Mouse (Mus musculus) midbrain, embryonic 15.5 days (tissue): ENCODE measurements at regions not wholly inside any gene's neighbourhood (a gene's known extent, or its start where the extent isn't known, plus 50 kb on each side); places are given as distances from the start of the nearest gene placed in this dataset.
A peak's percentile ranks its signal among the peaks of the same experiment; 100 is the strongest.

Experiments
- ATAC-seq: fragments of 200-750 bp; cut with Nextera tagmentation; replicated peaks from 2 replicates; pipeline ENCODE4 v1.8.0; 2017; ENCODE audit warnings: moderate TSS enrichment
- H3K27ac ChIP-seq: fragments of 300-500 bp; sonication (generic); 2 replicates; pipeline ENCODE4 v1.5.1; 2015; ENCODE audit warnings: mild to moderate bottlenecking, inconsistent platforms
- H3K27me3 ChIP-seq: fragments of 300-500 bp; sonication (generic); replicated peaks from 2 replicates; pipeline ENCODE4 v1.6.1; 2015; ENCODE audit warnings: inconsistent platforms
- H3K36me3 ChIP-seq: fragments of 300-500 bp; sonication (generic); replicated peaks from 2 replicates; pipeline ENCODE4 v1.6.1; 2015; ENCODE audit warnings: inconsistent platforms
- H3K4me1 ChIP-seq: fragments of 300-500 bp; sonication (generic); 2 replicates; pipeline ENCODE4 v1.6.1; 2015; ENCODE audit warnings: inconsistent platforms
- H3K4me2 ChIP-seq: fragments of 300-500 bp; sonication (generic); 2 replicates; pipeline ENCODE4 v1.6.1; 2015; ENCODE audit warnings: inconsistent platforms, mild to moderate bottlenecking, moderate library complexity
- H3K4me3 ChIP-seq: fragments of 300-500 bp; sonication (generic); 2 replicates; pipeline ENCODE4 v1.5.1; 2015; ENCODE audit warnings: mild to moderate bottlenecking, inconsistent platforms
- H3K9ac ChIP-seq: fragments of 300-500 bp; sonication (generic); 2 replicates; pipeline ENCODE4 v1.6.1; 2015; ENCODE audit warnings: mild to moderate bottlenecking, inconsistent platforms
- H3K9me3 ChIP-seq: fragments of 300-500 bp; sonication (generic); 2 replicates; pipeline ENCODE4 v1.6.1; 2016; ENCODE audit warnings: inconsistent platforms
- WGBS: fragments of 180-500 bp; shearing (Covaris S2); methylation state at CpG from one replicate; pipeline ENCODE4 v1.1.7; 2015; ENCODE audit warnings: mixed read lengths; 5-methylcytosine and 5-hydroxymethylcytosine counted together

GRCm38 (mm10) chr14:76767301-76767700, 210.6 kb upstream of the Serp2 start:
- no peak overlapping the region for H3K9ac ChIP-seq
- no peaks in the 10 kb centered on the region for H3K9me3 ChIP-seq
- no peak for ATAC-seq
- H3K27ac ChIP-seq, result no peak overlapping the region
- no peak overlapping the region for H3K4me2 ChIP-seq
- H3K36me3 ChIP-seq, result no peaks in the 10 kb centered on the region
- peaks cover 33% of the 10 kb centered on the region for H3K4me1 ChIP-seq
- H3K4me3 ChIP-seq, result no peak overlapping the region
- H3K27me3 ChIP-seq, result no peaks in the 10 kb centered on the region
- whole genome bisulfite sequencing, result 66% methylated on average over 6 of the region's 6 CpGs

- no peak overlapping the region for H3K27ac ChIP-seq
- ATAC-seq, result 0 out of 2 replicates have a peak, but pooled peaks have one; percentile 19
- WGBS, result 48% methylated on average over 10 of the region's 10 CpGs
These were observed 209.6 kb upstream of the Serp2 start for GRCm38 (mm10) chr14:76766186-76766713.

DNA sequence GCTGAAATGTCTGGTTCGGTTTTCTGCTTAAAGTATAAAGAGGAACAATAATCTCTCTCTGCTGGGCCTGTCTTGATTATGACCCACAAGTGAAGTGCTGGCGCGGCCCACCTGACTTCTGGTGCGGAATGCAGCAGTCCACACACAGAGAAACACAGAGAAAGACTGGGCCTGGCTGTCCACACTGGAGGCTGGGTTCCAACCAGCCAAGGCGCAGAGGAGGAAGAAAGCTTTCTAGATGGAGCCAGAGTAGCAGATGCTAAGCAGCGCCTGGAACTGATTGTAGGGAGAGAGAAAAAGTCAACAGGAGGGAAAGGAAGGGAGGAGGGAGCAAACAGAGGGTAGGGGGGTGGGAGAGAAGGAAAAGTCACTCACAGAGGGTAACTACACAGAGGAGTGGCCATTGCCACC, 208.4 kb upstream of the Serp2 start:
- H3K4me1 ChIP-seq, result peaks cover 27% of the 10 kb centered on the region
- no peaks in the 10 kb centered on the region for H3K36me3 ChIP-seq
- no peak overlapping the region for H3K9ac ChIP-seq
- no peaks in the 10 kb centered on the region for H3K9me3 ChIP-seq
- 66% methylated on average over 6 of the region's 6 CpGs for WGBS
- no peaks in the 10 kb centered on the region for H3K27me3 ChIP-seq
- H3K4me3 ChIP-seq, result no peak overlapping the region
- ATAC-seq, result peak; percentile 35; the same call in 1 of the 2 replicates
- H3K27ac ChIP-seq, result peak overlapping the region; percentile 27; the same call in 1 of the 2 replicates
- no peak overlapping the region for H3K4me2 ChIP-seq

More at GRCm38 (mm10) chr14:76766186-76766713, 209.6 kb upstream of the Serp2 start:
- no peak overlapping the region for H3K4me2 ChIP-seq
- no peaks in the 10 kb centered on the region for H3K36me3 ChIP-seq
- no peaks in the 10 kb centered on the region for H3K9me3 ChIP-seq
- peaks cover 27% of the 10 kb centered on the region for H3K4me1 ChIP-seq
- no peaks in the 10 kb centered on the region for H3K27me3 ChIP-seq
- no peak overlapping the region for H3K9ac ChIP-seq
- no peak overlapping the region for H3K4me3 ChIP-seq

- H3K4me2 ChIP-seq, result no peak overlapping the region
- WGBS, result 17% methylated on average over 7 of the region's 7 CpGs
- no peak overlapping the region for H3K4me3 ChIP-seq
- no peak for ATAC-seq
- no peaks in the 10 kb centered on the region for H3K9me3 ChIP-seq
- no peak overlapping the region for H3K27ac ChIP-seq
- peaks cover 27% of the 10 kb centered on the region for H3K4me1 ChIP-seq
- H3K36me3 ChIP-seq, result no peaks in the 10 kb centered on the region
- H3K9ac ChIP-seq, result no peak overlapping the region
- H3K27me3 ChIP-seq, result no peaks in the 10 kb centered on the region
These were observed 207.7 kb upstream of the Serp2 start for GRCm38 (mm10) chr14:76764390-76764796.

GRCm38 (mm10) chr14:76763539-76763938, 206.8 kb upstream of the Serp2 start:
- H3K4me2 ChIP-seq, result no peak overlapping the region
- peaks cover 27% of the 10 kb centered on the region for H3K4me1 ChIP-seq
- no peaks in the 10 kb centered on the region for H3K27me3 ChIP-seq
- WGBS, result 81% methylated on average over 7 of the region's 7 CpGs
- no peak overlapping the region for H3K27ac ChIP-seq
- H3K4me3 ChIP-seq, result no peak overlapping the region
- no peaks in the 10 kb centered on the region for H3K36me3 ChIP-seq
- H3K9ac ChIP-seq, result no peak overlapping the region
- ATAC-seq, result no peak
- no peaks in the 10 kb centered on the region for H3K9me3 ChIP-seq

- H3K36me3 ChIP-seq, result no peaks in the 10 kb centered on the region
- no peak overlapping the region for H3K27ac ChIP-seq
- peaks cover 27% of the 10 kb centered on the region for H3K4me1 ChIP-seq
- no peak overlapping the region for H3K4me2 ChIP-seq
- no peak for ATAC-seq
- WGBS, result 47% methylated on average over 10 of the region's 10 CpGs
- H3K4me3 ChIP-seq, result no peak overlapping the region
- no peaks in the 10 kb centered on the region for H3K9me3 ChIP-seq
- H3K27me3 ChIP-seq, result no peaks in the 10 kb centered on the region
- H3K9ac ChIP-seq, result no peak overlapping the region
These were observed 206.1 kb upstream of the Serp2 start for GRCm38 (mm10) chr14:76762777-76763176.

DNA sequence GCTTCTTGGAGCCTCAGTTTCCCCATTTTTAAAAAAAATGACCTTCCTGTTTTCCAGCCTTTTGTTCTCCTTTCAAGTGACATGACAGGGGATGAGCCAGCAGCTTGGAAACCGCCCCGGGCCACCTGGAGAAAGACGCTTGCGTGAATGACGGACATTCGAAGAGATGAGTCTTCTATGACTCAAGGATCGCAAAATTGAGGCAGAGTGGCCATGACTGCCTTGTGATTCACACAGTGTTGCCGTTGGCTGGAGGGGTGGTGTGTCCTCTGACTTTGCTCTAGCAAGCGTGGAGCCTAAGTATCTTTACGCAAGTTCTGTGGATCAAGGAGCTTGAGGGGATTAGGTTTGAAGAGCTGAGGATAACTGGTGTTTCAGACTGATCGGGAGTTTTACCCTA, 205.0 kb upstream of the Serp2 start:
- WGBS, result 91% methylated on average over 11 of the region's 11 CpGs

GRCm38 (mm10) chr14:76761274-76761673, 204.6 kb upstream of the Serp2 start:
- Histone ChIP-seq H3K9ac (no peak overlapping the region), H3K27me3 (no peaks in the 10 kb centered on the region), H3K9me3 (no peaks in the 10 kb centered on the region), H3K36me3 (no peaks in the 10 kb centered on the region), H3K4me3 (no peak overlapping the region), H3K27ac (no peak overlapping the region), H3K4me1 (peaks cover 23% of the 10 kb centered on the region), H3K4me2 (no peak overlapping the region)
- WGBS, result 91% methylated on average over 4 of the region's 4 CpGs
- no peak for ATAC-seq

More for the DNA sequence above, 205.0 kb upstream of the Serp2 start:
- no peak overlapping the region for H3K4me3 ChIP-seq
- H3K4me2 ChIP-seq, result no peak overlapping the region
- no peaks in the 10 kb centered on the region for H3K9me3 ChIP-seq
- H3K4me1 ChIP-seq, result peaks cover 27% of the 10 kb centered on the region
- H3K27ac ChIP-seq, result no peak overlapping the region
- no peaks in the 10 kb centered on the region for H3K36me3 ChIP-seq
- H3K9ac ChIP-seq, result no peak overlapping the region
- no peak for ATAC-seq
- no peaks in the 10 kb centered on the region for H3K27me3 ChIP-seq

DNA sequence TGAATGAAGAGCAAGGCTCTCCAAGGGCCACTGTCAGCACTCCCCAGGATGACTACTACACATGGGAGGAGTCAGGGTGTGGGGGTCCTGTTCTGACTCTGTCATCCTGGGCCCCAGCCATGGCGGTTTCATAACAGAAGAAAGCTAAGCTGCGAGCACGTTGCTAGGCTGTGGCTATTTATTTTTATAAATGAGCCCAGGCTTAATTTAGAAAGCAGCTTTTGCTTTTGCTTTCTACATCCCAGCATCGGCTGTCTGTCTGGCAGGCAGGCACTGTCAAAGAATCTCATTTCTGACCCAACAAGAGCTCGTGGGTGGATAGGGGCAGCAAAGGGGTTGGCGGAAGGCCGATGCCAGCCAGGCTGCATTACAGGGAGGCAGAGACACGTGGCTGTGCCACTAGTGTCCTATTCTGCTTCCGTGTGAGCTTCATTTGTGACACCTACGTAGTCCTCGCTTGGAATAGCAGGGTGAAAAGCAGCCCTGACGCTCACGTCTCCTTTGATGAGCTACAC, 203.9 kb upstream of the Serp2 start:
- H3K27me3 ChIP-seq, result no peaks in the 10 kb centered on the region
- H3K27ac ChIP-seq, result no peak overlapping the region
- no peak overlapping the region for H3K9ac ChIP-seq
- H3K4me1 ChIP-seq, result peaks cover 18% of the 10 kb centered on the region
- no peak overlapping the region for H3K4me2 ChIP-seq
- no peaks in the 10 kb centered on the region for H3K36me3 ChIP-seq
- no peaks in the 10 kb centered on the region for H3K9me3 ChIP-seq
- no peak for ATAC-seq
- no peak overlapping the region for H3K4me3 ChIP-seq
- WGBS, result 78% methylated on average over 13 of the region's 13 CpGs

DNA sequence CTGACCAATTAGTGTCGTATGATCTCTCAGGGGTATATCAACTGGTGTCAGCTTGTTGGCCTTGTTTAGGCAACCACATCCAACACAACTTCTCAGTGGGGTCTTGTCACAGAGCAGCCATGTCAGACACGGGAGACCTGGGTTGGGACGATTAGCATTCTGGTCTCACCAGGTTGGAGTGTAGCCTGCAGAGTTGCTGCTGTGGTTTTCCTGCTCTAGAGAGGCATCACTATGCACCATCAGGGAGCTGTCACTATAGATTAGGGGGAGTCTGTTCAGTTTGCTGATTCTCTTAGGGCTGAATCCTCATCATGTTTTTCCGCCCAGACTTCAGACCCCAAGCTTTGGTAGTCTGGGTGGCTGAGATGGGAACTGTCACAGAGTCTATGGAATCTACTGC, 202.7 kb upstream of the Serp2 start:
- no peak overlapping the region for H3K4me2 ChIP-seq
- H3K36me3 ChIP-seq, result no peaks in the 10 kb centered on the region
- H3K9ac ChIP-seq, result no peak overlapping the region
- no peaks in the 10 kb centered on the region for H3K27me3 ChIP-seq
- no peaks in the 10 kb centered on the region for H3K9me3 ChIP-seq
- H3K4me1 ChIP-seq, result peaks cover 9% of the 10 kb centered on the region
- H3K4me3 ChIP-seq, result no peak overlapping the region
- ATAC-seq, result no peak
- 85% methylated on average over 4 of the region's 4 CpGs for WGBS
- H3K27ac ChIP-seq, result no peak overlapping the region

DNA sequence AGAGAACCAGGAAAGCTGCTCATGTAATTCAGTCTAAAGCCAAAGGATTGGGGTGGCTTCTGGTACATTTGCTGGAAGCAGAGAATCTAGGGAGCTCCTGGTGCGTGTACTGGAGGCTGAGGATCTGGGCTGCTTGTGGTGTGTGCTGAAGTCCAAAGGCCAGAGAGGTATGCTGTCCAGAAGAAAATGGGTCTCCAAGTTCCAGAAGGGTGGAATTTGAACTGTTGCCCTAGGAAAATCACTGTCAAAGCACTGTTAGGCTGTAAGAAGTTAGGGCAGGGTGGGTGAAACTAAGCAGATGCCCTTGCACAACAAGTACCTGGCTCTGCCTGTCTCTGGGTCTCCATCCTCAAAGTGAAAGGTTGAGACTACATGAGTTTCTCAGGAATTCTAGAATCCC, 201.9 kb upstream of the Serp2 start:
- WGBS, result 86% methylated on average over 1 of the region's 1 CpGs

GRCm38 (mm10) chr14:76755591-76756376, 199.1 kb upstream of the Serp2 start:
- ATAC-seq, result no peak
- Histone ChIP-seq H3K27me3 (no peaks in the 10 kb centered on the region), H3K9ac (no peak overlapping the region), H3K36me3 (no peaks in the 10 kb centered on the region), H3K9me3 (no peaks in the 10 kb centered on the region), H3K27ac (no peak overlapping the region), H3K4me2 (no peak overlapping the region), H3K4me3 (no peak overlapping the region), H3K4me1 (no peaks in the 10 kb centered on the region)
- 84% methylated on average over 9 of the region's 9 CpGs for WGBS

More for the DNA sequence above, 201.9 kb upstream of the Serp2 start:
- no peak overlapping the region for H3K4me2 ChIP-seq
- H3K9ac ChIP-seq, result no peak overlapping the region
- peaks cover 3% of the 10 kb centered on the region; the same call in 1 of the 2 replicates for H3K4me1 ChIP-seq
- H3K4me3 ChIP-seq, result no peak overlapping the region
- H3K27me3 ChIP-seq, result no peaks in the 10 kb centered on the region
- no peaks in the 10 kb centered on the region for H3K9me3 ChIP-seq
- H3K27ac ChIP-seq, result no peak overlapping the region
- no peak for ATAC-seq
- H3K36me3 ChIP-seq, result no peaks in the 10 kb centered on the region

GRCm38 (mm10) chr14:76753734-76754133, 197.0 kb upstream of the Serp2 start:
- WGBS, result 87% methylated on average over 5 of the region's 5 CpGs
- Histone ChIP-seq H3K4me3 (no peak overlapping the region), H3K9ac (no peak overlapping the region)

More at GRCm38 (mm10) chr14:76753734-76754133, 197.0 kb upstream of the Serp2 start:
- Histone ChIP-seq H3K27me3 (no peaks in the 10 kb centered on the region), H3K9me3 (no peaks in the 10 kb centered on the region), H3K4me1 (no peaks in the 10 kb centered on the region), H3K4me2 (no peak overlapping the region), H3K36me3 (no peaks in the 10 kb centered on the region), H3K27ac (no peak overlapping the region)
- ATAC-seq, result no peak
